Mouse (Mus musculus): ENCODE data around the gene Dcdc2a.
A peak's percentile ranks its signal among the peaks of the same experiment; 100 is the strongest.

The Dcdc2a gene

DNA sequence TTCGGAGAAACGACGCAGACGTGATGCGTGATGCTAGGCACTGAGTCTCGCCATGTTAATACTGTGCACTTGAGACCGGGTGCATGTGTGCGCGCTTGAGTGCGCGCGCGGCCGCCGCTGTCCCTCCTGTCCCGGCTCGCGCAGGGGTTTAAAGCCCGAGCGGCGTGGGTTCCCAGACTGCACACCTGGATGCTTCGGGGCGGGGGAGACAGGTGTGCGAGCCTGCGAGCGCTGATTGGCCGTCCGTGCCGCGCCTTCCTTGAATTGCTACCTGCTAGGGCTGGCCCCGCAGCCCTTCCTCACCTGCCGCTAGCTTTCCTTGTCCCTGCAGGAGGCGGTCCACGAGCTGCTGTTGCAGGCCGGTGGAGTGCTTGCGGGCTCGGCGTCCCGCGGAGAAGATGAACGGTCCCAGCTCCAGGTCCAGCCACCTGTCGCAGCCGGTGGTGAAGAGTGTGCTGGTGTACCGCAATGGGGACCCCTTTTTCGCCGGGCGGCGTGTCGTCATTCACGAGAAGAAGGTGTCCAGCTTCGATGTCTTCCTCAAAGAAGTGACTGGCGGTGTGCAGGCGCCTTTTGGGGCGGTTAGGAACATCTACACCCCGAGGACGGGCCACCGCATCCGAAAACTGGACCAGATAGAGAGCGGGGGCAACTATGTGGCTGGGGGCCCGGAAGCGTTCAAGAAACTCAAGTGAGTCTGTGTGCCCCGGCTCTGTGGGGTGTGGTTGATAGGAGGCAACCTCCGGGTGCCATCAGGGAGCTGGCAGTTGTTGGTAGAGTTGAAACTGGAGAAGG is at the start of gene Dcdc2a:
Gene Dcdc2a, plus strand, starts transcription at position 132 of the 795 bp plus-strand sequence.
- DNase-seq (ENCODE audit: low read depth): peak; percentile 20

DNA sequence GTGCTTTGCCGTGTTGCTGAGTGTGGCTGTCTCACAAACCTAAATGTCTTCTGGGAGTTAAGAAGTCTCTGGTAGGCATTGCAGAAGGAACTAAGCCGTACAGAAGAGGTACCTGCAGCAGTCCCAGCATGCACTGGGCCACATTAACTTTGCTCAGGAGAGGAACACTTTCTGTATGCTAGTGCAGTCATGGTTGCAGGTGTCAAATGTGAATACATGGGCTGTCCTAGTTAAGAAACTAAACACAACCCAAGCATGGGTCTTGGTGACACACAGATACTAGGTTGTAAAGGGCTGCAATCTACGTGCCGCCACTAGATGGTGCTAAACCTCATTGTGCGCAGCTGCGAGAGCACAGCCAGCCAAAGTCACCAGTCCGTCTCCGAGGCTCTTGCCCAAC is 48.7 kb upstream of the Dcdc2a start:
- peak; percentile 36 for DNase-seq (ENCODE audit: low read depth)

DNA sequence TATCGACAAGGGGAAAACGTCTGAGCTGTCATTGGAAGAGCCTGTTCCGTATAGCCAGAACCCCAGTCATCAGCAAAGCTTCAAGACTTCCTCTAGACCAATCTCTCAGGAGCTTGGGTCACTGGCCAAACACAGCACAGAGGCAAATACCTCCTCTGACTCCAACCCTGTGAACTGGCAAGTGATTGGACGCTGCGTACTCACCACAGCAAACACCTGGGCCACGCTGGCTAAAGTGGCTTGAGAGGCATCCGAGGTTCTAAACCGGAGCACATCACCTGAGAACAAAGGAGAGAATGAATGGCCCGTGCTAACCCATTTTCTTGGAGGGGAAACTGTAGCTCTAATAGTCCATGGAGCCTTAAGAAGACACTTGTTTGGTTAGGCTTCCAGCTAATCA is 37.5 kb upstream of the Dcdc2a start:
- DNase-seq (ENCODE audit: low read depth): no peak

DNA sequence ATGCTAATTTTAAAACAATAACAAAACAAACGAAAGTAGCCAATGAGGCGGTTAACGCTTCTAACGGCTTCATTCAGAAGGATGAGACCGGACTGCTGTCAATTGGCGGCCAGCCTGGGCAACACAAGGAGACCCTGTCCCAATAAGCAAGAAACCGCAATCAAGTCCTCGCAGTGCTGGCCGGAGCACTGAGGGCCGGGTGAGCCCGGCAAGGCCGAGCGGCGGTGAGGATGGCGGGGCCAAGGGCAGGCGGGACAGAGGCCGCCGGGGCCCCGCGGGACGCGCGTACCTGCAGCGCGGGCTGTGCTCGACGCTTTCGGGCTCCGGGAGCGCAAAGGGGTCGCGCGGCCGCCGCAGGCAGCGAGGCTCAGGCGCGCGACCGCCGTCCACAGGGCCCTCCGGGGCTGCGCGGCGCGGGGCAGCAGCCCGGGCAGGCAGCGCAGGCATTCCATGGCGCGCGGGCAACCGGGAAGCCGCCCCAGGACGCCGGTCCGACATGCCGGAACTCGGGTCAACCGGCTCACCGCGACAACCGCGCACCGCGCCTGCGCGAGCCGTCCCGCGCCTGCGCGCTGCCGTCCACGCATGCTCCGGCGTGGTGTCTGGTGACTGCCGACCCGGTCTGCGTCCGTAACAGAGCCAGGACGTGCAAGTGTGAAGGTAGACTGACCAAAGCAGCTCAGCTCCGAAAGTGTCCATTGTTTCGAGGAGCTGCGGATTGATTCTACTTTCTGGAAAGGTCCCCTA is 35.8 kb upstream of the Dcdc2a start, which contains the start of gene Mrs2:
Gene Mrs2, minus strand, starts transcription at position 587 of the 747 bp plus-strand sequence.
- DNase-seq (ENCODE audit: low read depth): peak; percentile 90

DNA sequence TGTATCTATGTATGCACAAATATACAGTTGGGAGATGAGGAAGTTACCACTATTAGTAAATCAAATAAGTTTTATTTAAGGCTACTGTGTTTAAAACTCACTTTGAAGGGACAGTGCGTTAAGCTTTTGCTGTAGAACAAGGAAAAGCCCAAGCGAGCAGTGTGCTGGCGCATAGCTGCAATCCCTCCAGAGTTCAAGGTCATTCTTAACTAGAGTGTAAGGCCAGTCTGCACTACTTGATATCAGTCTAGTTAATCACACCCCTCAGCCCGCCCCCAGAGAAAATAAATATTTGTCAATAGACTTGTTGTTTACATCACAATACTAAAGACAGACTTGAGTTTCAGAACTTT is 35.3 kb upstream of the Dcdc2a start:
- DNase-seq (ENCODE audit: low read depth): no peak

DNA sequence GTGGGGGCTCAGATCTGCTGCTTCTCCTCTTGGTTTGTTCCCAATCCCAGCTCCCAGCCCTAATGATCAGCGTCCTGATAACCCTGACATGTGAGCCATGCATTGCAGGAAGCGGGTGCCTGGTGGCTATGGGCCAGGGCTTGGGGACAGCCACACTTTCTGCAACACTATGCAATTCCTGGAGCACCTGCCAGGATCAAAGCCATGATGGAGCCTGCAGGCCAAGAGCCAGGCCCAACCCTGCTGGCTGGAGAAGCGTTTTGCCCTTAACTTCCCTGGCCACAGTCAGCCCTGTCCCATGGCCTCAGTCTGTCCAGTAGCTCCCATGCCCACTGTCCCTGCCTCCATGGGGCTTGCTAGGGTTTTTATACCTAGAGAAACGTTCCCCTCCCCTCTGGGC is 33.4 kb upstream of the Dcdc2a start:
- no peak for DNase-seq (ENCODE audit: low read depth)

DNA sequence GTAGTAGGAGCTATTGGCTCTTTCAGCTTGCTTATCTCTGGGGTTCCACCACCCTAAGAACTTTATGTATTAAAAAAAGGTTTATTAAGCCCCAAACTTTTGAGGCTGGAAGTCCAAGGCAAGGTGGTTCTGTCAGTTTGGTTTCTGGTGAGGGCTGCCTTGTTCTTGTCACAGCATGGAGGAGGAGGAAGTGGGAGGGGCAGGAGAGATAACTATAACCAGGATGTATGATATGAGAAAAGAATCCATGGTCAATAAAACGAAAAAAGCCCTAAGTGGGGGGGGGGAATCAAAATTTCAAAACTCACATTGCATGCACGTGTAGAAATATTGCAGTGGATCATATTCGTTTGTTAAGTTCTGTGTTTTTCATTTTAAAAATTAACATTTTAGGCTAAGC is 32.7 kb upstream of the Dcdc2a start:
- no peak for DNase-seq (ENCODE audit: low read depth)

DNA sequence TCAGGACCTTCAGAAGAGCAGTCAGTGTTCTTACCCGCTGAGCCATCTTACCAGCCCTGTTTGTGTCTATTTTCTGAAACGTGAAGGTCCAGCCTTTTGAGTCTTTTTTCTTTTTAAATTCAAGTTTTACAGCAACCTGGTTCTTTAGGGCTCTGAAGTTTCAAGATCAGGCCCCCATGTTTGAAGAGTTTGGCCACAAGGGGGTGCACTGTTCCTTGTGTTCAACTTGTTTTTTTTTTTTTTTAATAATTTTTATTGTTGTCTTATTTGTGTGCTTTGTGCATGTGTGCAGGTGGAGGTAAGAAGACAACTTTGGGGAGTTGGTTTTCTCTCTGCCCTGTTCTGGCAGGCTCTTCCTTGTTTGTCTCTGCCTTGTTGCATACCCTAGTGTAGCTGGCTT is 31.1 kb upstream of the Dcdc2a start:
- DNase-seq (ENCODE audit: low read depth): peak; percentile 80

DNA sequence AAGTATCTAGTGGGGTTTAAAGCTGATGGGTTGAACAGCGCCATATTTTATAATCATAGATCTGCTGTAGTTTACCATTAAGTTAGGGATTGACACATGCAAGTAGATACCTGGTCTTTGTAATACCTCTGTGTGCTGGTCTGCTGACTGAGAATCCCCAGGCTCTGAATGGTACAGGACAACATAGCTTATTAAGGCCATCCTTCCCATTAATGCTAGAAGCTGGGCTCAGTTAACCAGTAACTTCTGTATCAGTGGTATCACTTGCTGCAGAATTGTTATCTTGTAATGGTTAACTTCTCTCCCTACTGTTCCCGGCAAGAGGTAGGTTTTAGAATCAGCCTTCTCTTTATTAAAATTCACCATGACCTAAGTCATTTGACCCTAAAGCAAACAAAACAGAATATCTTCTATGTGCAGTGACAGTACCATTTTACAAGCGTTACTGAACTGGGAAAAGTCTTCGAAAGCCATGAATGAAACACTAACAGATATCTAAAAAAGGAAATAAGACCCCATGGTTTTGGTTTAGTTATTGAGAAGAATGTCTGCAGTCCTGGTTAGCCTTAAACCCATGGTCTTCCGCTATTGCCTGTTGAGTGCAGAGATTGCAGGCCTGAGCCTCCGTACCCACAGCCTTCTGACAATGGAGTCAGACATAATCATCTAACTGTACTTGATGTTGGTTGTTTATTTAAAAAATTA is 29.2 kb upstream of the Dcdc2a start:
- no peak for DNase-seq (ENCODE audit: low read depth)

DNA sequence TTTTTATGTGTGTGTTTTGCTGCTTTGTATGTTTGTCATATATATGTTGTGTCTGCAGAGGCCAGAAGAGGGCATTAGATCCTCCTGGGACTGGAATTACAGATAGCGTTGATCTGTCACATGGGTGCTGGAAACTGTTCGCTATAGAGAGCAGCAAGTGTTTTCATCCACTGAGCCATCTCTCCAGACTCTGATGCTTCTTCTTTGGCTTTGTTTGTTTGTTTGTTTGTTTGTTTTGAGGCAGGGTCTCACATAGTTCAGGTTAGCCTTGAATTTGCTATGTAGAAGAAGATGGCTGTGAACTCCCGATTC is 28.7 kb upstream of the Dcdc2a start:
- DNase-seq (ENCODE audit: low read depth): no peak

DNA sequence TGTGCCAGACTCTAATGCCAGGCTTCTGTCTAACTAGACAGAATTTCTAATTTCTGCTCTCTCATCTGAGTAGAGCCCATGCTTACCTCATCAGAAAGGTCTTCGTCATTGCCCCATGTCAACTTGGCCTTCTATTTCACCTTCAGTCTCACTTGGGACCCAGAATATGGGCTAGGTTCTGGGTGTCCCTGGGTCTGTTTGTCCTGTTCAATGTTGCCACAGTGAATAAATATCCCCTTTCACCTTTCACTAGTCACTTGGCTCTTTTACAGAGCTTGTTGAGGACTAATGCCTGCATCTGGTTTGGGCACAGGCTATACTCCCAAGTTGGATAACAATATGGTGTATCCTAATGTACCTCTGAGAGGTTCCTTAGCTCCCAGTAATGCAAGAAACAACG is 16.3 kb upstream of the Dcdc2a start:
- DNase-seq (ENCODE audit: low read depth): no peak

DNA sequence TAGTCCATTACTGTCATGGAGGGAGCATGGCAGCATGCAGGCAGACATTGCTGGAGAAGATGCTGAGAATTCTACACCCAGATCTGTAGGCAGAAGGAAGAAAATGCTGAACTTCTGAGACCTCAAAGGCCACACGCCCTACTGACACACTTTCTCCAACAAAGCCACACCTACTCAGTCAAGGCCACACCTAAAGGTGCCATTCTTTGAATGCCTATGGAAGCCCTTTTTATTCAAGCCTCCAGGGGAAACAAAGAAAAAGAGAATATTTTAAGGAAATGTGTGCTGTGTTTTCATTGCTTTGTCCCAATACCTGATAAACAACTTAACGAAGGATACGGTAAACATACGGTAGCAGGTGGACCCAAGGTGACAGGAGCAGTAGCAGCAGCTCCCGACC is 3.1 kb upstream of the Dcdc2a start:
- no peak for DNase-seq (ENCODE audit: low read depth)

DNA sequence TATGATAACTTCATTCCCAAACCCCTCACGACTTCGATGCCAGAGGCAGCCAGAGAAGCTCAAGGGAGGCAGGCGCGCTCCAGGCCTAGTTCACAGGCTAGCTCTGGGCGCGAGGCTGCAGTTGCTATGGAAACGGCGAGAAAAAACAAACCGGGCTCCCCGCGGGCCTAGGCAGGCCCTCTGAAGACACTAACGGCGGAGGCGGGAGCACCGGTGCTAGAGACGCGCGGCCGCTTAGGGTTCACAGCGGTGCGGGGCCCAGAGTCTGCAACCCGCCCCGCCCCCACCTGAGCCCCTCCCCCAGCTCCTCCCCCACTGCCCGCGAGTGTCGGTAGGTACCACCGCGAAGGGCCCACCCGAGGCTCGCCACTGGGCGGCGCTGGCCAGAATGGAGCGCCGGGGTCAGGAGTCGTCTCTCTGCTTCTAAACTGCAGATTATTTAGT is 671 bp upstream of the Dcdc2a start:
- DNase-seq (ENCODE audit: low read depth): peak; percentile 63

DNA sequence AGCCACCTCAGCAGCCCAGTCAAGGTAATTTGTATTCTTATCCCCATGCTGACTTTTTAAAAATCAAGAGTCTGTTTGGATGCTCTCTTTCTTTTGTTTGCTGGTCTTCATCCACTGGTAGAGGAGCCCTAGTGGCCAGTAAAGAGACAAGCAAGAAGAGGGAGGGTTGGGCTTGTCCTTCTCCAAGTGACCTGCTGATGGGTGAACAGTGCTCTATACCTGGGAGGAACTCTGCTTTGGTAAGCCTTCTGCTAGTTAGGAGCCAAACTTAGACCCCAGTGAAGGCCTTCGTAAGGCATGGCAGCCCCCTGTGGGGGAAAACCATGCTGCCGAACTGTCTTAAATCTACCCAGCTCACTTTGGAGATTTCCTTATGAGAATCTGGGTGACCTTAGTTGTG is 10.9 kb downstream of the Dcdc2a start:
- no peak for DNase-seq (ENCODE audit: low read depth)

DNA sequence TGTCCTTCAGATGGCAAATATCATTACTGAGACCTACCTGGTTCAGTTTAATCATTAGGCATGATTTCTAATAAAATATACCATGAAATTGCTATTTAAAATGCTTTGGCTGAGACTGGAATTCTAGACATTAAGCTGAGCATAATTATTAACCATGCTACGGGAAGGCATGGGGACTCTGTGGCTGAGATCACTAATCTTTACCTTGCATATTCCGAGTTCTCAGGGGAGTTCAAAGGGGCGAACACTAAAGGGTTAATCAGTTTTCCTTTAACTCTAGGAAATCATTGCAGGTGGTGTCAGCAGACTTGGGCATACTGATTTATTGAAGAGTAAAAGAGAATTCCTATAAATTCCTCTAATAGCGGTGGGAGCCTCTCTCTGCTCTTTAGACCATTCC is 11.4 kb downstream of the Dcdc2a start:
- DNase-seq (ENCODE audit: low read depth): no peak

DNA sequence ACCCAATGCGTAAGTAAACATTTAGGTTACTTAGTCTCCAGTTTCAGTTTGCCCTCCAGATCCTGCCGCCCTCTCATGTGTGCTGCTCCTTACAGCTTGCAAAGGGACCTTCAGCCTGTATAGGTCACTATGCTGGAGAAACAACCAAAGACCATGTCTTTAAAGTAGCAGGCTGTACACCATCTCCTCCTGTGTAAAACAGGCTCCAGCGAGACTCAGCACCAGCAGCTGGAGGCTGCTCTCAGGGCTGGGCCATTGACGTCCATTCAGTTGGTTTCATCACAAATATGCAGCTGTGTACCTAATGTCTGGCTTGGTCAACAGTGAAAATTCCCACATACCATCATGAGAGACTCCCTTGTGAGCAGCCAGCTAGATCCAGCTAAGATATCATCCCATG is 14.0 kb downstream of the Dcdc2a start:
- DNase-seq (ENCODE audit: low read depth): no peak

DNA sequence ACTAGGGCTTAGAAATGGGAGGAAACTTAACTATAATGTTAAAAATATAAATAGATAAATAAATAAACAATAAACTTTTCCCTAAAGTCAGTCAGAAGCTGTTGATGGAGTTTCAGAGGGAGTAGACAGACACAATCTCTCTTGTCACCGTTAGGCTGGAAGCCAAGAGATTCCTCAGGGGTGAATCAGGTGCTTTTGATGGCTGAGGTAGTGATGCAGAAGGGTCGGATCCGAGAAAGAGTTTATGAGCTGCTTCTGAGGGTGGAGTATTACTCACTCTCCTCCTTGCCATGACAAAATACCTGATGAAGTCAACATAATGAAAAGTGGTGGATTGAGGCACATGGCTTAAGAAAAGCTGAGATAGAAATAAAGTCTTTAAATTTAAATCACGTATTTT is 15.0 kb downstream of the Dcdc2a start:
- DNase-seq (ENCODE audit: low read depth): no peak

DNA sequence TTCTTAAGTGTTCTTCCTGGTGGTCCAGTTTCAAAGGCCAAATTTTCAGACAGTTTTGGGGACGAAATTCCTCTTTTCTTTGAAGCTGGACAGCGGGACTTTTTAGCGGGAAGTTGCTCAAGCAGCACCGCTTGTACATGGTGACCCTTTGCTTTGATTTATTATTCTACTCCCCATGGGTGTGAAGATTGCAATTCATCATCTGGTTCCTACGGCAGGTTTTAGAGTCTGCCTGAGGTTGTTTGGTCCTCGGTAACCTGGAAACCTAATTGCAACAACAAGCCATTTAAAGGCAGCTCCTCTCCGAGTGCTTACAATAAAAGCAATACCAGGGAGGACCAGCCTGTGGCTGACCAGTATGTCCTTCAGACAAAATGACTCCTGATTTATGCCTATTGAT is 21.5 kb downstream of the Dcdc2a start:
- DNase-seq (ENCODE audit: low read depth): no peak

DNA sequence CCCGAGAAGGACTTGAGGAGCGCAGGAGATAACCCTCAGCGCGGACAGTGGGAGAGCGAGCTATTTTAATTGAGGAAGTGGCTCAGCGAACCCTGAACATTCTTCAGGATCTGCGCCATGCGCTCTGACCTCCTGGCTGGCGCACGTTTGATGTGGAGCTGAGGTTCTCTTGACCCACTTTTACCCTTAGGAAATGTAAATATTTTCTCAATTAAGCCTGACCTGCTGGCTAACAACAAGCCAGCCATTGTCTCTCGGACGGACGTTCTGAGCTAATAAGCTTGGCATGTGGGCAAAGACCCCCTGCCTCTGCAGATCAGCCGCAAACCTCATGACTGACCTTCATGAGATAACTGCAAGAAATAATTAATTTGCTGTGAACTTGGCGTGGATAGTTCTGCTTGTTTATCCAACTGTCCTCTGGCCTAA is 27.4 kb downstream of the Dcdc2a start:
- no peak for DNase-seq (ENCODE audit: low read depth)

DNA sequence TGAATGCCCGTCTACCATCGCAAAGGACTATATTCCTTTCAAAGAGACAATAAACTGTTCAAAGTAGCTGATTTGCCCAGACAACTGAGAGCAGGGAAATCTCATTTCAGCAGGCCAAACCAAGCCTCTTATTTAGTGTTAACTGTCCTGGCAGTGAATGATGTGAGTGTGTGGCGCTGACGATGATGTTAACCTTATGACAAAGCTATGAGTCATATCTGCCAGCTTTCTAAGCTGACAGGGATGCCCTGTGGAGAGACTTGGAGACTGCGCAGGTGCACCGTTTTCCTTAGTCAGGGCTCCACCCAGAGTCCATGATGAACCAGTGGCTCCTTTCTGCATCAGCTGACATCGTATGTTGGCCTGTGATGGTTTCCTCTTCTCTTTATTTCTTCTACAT is 29.3 kb downstream of the Dcdc2a start:
- no peak for DNase-seq (ENCODE audit: low read depth)

DNA sequence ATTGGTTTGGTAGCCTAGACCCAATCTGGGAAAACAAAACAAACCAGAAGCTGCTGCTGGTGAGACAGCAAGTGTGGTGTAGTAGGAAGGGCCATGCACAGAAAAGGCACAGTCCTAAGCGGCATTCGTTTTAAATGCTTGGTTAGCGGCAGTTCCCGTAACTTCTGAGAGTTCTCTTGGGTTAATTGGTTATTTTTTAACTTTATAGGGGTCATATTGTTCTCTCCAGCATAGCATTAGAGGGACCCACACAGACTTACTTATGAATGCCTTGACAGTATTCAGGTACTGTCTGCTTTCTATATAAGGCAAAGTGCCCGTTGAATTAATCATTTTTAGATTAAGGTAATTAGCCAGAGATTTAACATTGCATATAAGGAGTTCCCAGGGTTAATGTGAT is 35.5 kb downstream of the Dcdc2a start:
- no peak for DNase-seq (ENCODE audit: low read depth)

DNA sequence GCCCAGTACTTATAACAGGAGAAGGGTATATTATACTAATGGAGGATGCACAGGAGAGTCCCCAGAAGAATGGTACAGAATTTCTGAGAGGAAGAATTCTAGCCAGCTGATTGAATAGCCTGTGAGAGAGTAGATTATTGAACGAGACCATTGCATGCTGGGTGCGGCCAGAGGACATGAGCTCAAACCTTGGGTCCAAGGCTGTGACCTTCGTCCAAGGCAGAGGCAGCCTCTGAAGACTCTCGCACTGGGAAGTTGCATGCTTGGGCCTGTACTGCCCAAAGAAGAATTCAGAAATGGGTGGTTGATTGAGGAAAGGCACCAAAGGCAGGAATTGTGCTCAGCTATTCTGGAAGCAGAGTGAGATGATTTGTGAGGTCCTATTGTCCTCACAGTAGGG is 38.0 kb downstream of the Dcdc2a start:
- DNase-seq (ENCODE audit: low read depth): no peak

DNA sequence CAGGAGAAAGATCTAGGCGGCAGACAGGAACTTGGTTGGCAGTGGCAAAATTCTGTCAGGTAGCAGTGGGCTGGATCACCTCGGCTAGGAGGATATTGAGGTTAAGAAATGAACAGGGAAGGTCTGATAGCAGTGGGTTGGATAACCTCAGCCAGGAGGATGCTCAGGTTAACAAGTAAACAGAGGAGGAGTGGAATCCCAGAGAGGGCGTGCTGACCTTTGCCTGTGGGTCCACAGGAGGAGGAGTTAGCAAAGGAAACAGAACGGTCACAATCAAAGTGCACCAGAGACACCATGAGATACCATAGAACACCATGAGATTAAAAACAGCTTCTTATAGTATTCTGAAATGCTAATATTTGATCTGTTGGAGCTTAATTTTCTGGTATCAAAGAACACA is 38.6 kb downstream of the Dcdc2a start:
- DNase-seq (ENCODE audit: low read depth): no peak

Measured in induced T-regulatory cell, adult 2 months (primary cell).